Mouse (Mus musculus): Measurements from ENCODE around the gene Aprt. TPM values are rescaled to one million over a fixed set of nuclear protein-coding genes. Genes with fewer than 3 reads are reported as not detected.

Aprt gene
- 73.2 and 246 TPM in 2 replicates for polyA plus RNA-seq (2012; ENCODE audit: low replicate concordance)

GRCm38 (mm10) chr8:122576648-122577022, at the start of gene Aprt:
TSS of gene Aprt (minus strand) at chr8:122576909.

GRCm38 (mm10) chr8:122622727-122623126, 46.0 kb upstream of the Aprt start, which contains the start of gene Pabpn1l:
TSS of gene Pabpn1l (minus strand) at chr8:122622739.

GRCm38 (mm10) chr8:122611295-122612133, 34.8 kb upstream of the Aprt start, which contains the start of the genes Galns and Trappc2l:
TSS of gene Galns (minus strand) at chr8:122611463.
TSS of gene Trappc2l (plus strand) at chr8:122611640.

GRCm38 (mm10) chr8:122567361-122568108, 9.2 kb downstream of the Aprt start, which contains the start of gene Cdt1:
TSS of gene Cdt1 (plus strand) at chr8:122568015.

GRCm38 (mm10) chr8:122551265-122552051, 25.3 kb downstream of the Aprt start, which contains the start of gene Piezo1:
TSS of gene Piezo1 (minus strand) at chr8:122551329.

Other genes with a start within 250 kb of the Aprt start
- not detected in 2 replicates for gene Trhr2, start 216.2 kb downstream of the Aprt start, polyA plus RNA-seq (2012; ENCODE audit: low replicate concordance)
- gene Zc3h18, start 200.3 kb downstream of the Aprt start, polyA plus RNA-seq (2012; ENCODE audit: low replicate concordance): 91.5 and 120 TPM in 2 replicates
- 0.27 TPM in 1 of 2 replicates, not detected in the other for gene Il17c, start 154.9 kb downstream of the Aprt start, polyA plus RNA-seq (2012; ENCODE audit: low replicate concordance)
- gene Cyba, start 144.0 kb downstream of the Aprt start, polyA plus RNA-seq (2012; ENCODE audit: low replicate concordance): 241 and 437 TPM in 2 replicates
- gene Mvd, start 133.5 kb downstream of the Aprt start, polyA plus RNA-seq (2012; ENCODE audit: low replicate concordance): 7.4 and 8.7 TPM in 2 replicates
- 0.42 and 0.59 TPM in 2 replicates for gene Snai3, start 116.2 kb downstream of the Aprt start, polyA plus RNA-seq (2012; ENCODE audit: low replicate concordance)
- gene Rnf166, start 100.8 kb downstream of the Aprt start, polyA plus RNA-seq (2012; ENCODE audit: low replicate concordance): 16.7 and 27.1 TPM in 2 replicates
- gene Ctu2, start 100.8 kb downstream of the Aprt start, polyA plus RNA-seq (2012; ENCODE audit: low replicate concordance): 35.6 and 52.9 TPM in 2 replicates
- 144 and 175 TPM in 2 replicates for gene Piezo1, start 25.6 kb downstream of the Aprt start, polyA plus RNA-seq (2012; ENCODE audit: low replicate concordance)
- gene Cdt1, start 8.9 kb downstream of the Aprt start, polyA plus RNA-seq (2012; ENCODE audit: low replicate concordance): 618 and 659 TPM in 2 replicates
- 2.4 and 8.2 TPM in 2 replicates for gene Galns, start 34.6 kb upstream of the Aprt start, polyA plus RNA-seq (2012; ENCODE audit: low replicate concordance)
- gene Trappc2l, start 34.7 kb upstream of the Aprt start, polyA plus RNA-seq (2012; ENCODE audit: low replicate concordance): 1.6 TPM in 1 of 2 replicates, not detected in the other
- gene Pabpn1l, start 45.8 kb upstream of the Aprt start, polyA plus RNA-seq (2012; ENCODE audit: low replicate concordance): not detected in 2 replicates
- 199 and 264 TPM in 2 replicates for gene Cbfa2t3, start 122.2 kb upstream of the Aprt start, polyA plus RNA-seq (2012; ENCODE audit: low replicate concordance)
- 7.4 and 9.4 TPM in 2 replicates for gene Acsf3, start 198.6 kb upstream of the Aprt start, polyA plus RNA-seq (2012; ENCODE audit: low replicate concordance)

Data from leukemia stem cell, adult 10-12 weeks (primary cell).